Mouse (Mus musculus) kidney, postnatal 36 days (tissue): ENCODE measurements around the gene Zbtb5.
A peak's percentile ranks its signal among the peaks of the same experiment; 100 is the strongest.

Experiments
- DNase-seq, 2 experiments: peaks; one replicate each; pipeline ENCODE4 v3.0.0; 2021 to 2022; ENCODE audit warnings: mixed read lengths in 2 of 2

The Zbtb5 gene

DNA sequence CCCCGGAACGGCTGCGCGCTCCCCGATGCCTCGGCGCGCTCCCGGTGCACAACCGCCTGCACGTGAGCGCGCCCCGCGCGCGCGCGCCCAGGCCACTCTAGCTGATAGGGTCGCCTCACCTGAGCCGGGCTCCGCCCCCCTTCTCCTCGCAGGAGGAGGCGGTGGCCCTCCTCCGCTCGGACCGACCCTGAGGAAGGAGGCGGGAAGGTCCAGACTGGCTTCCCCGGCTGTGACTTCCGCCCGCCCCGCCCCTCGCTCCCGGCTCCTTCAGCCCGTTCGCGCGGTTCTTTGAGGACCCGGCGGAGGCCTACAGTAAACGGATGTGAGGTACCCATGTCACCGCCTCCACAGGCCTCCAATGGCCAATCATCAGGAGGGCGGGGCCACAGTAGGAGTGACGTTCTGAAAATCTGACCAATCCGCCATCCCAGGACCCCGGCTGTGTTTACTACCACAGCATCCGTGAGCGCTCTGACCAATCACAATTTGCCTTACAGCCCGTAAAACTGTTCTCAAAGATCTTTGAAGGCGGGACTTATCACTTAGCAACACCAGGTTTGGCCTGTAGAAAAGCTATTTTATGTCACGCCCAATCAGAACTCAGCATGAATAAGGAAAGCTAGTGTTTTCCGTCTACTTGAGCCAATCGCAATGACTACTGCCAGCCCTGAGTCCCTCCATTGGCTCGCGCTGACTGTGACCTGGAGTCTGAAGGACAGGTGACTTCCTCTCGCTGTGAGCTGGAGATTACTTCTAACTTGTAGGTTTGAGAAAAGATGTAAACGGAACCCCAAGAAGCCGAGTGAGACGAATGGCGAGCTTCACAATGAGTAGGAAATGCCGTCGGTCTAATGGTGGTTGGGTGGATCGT lies at the start of gene Zbtb5:
TSS of gene Zbtb5 (minus strand) at position 308 of the 871 bp plus-strand sequence.
- DNase-seq, result peak; percentile 99 to 100

GRCm38 (mm10) chr4:45055451-45055850 lies 43.2 kb upstream of the Zbtb5 start:
- DNase-seq, result no peak

- peak in 1 of 2 experiments; percentile 33 for DNase-seq
Measured at GRCm38 (mm10) chr4:45054862-45055261, 42.6 kb upstream of the Zbtb5 start.

DNA sequence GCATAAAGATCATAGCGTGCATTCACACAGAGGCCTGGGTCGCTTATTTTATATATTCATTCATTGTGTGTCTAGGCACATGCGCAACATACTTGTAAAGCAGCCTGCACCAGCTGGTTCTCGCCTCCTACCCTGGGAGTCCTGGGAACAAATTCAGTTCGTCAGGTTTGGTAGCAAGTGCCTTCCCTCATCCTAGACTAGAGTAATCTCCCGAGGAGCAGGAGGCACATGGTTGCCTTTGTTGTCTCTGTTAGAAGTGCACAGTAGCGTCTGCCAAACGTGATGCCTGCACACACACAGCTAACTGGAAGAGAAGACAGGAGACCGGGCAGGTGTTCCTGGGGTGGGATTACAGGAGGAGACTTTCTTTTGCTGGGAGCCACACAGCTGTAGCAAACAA lies 35.7 kb upstream of the Zbtb5 start:
- DNase-seq, result no peak

DNA sequence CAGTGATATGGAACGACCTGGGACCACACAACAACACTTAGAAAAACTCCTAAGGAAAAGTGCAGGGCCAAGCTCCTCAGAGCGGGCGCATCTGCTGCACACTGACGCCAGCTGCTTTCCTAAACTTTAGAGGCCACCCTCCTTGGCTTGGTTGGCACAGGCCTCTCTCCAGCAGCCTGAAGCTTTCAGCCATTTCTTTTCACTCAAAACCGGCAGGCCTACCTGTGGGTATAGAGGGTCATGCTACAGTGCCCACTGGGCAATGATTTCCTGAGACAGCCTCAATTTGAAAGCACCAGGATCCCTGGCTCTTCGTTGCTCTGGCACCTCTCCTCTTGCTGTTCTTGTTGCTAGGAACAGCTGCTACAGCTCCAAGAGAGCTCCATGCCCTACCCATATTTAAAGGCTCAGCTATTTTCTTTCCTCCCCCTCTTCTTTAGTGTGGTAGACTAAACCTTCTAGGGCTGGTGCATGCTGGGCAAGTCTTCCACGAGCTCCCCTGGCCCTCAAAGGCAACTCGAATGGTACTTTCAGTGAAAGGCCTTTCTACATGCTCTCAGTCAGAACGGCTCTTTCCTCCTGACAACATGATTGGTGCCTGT lies 35.2 kb upstream of the Zbtb5 start:
- no peak for DNase-seq

DNA sequence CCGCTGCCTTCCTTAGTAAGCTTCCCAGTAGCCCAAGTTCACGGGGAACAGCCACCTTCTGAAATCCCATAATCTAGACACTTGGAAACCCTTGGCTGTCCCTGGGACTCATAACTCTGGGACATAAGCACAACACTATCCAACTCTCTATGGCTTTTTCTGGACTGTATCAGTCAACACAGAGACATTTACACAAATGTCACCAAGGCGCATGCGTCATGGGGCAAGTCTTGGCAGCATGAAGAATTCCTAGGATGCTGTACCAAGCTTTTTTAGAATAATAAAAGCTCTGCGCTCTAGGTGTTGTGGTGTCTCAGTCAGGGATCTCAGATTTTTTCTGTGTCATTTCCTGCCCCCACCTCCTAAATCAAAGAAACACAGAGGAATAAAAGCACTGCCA lies 34.5 kb upstream of the Zbtb5 start:
- DNase-seq, result no peak

GRCm38 (mm10) chr4:45040795-45041194 lies 28.6 kb upstream of the Zbtb5 start:
- DNase-seq, result peak; percentile 66 to 78

- DNase-seq, result peak; percentile 36 to 38
Measured at GRCm38 (mm10) chr4:45039546-45039945, 27.3 kb upstream of the Zbtb5 start.

GRCm38 (mm10) chr4:45038879-45039278 lies 26.7 kb upstream of the Zbtb5 start:
- DNase-seq, result peak; percentile 44 to 58

DNA sequence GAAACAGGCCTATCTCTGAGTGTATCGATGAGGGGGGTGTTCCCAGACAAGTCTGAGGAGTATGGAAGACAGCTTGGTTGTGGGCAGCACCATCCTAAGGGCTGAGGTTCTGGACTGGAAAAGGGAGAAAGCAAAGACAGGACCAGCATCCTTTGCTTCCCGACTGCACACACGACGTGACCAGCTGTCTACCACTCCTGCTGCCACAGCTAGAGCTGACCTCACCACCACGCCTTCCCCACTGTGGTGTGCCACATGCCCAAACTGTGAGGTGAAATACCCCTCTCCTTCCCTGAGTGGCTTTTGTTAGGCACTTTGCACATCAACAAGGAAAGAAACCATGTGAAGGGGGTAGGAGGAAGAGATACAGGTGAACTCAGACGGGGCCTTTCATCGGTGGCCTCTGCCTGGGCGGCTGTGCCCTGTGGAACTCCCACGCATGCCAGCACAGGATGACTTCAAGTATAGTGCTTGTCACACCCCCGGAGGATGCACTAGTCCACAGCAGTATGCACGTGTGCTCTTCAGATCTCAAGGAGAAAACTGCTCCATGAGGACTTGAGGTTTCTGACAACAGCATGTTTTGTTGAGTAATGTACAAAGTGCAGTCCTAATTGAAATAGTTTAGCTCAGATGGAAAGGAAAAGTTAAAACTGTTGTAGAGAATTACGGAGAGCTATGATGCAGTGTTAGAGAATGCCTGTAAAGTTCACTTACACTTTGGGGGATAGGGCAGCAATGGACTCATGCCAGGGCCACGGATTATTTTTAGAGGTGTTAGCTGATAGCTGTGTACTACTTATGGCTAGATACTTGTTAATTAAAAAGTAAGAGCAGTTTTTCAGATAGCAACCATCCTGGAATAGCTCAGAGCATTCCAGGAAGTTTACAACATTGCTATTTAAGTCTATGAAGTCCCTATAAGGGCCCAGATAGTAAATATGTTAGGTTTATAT lies 25.5 kb upstream of the Zbtb5 start:
- peak; percentile 25 to 32 for DNase-seq

GRCm38 (mm10) chr4:45036571-45036970 lies 24.4 kb upstream of the Zbtb5 start:
- DNase-seq, result no peak

DNA sequence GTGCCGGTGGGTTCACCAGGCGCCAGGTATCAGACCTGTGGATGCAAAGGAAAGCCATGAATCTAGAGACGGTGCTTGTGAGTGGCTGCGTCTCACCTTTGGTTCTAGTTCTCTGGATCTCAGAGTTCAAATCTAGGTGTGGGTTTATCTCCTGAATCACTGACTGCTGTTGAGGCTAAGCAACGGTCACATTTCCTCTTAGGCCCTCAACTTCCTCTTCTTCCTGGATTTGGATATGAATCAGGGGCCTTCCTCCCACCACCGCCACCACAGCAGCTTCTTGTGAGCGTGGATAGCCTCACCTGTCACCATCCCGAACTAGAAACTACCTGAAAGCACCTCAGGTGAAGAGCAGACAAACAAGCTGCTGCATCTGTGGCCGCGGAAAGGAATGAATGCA lies 23.8 kb upstream of the Zbtb5 start:
- DNase-seq, result no peak

GRCm38 (mm10) chr4:45034693-45035628 lies 22.7 kb upstream of the Zbtb5 start:
- DNase-seq, result peak; percentile 83 to 91

- no peak for DNase-seq
Measured at GRCm38 (mm10) chr4:45032586-45032985, 20.4 kb upstream of the Zbtb5 start.

DNA sequence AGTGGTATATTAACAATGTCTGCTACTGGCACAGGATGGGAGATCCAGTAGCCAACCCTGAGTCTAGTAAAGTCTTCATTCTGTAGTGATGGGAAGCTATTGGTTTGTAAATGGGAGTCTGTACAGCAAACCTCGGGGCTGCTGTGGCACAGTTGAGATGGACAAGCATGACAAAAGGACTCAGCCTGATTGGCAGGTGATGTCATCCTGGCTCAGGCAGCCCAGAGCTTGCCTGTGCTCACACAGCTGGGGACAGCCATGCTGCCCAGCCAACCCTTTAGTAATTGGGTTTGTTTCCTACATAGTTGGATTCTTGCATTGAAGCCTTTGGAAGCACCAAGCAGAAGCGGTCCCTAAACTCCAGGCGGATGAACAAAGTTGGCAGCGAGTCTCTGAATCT lies 14.2 kb upstream of the Zbtb5 start:
- DNase-seq, result no peak

GRCm38 (mm10) chr4:45019009-45019408 lies 6.8 kb upstream of the Zbtb5 start:
- DNase-seq, result no peak

- peak; percentile 98 to 99 for DNase-seq
Measured at GRCm38 (mm10) chr4:45018452-45018980, 6.3 kb upstream of the Zbtb5 start, which contains the start of gene Polr1e. Gene Polr1e (plus strand): TSS chr4:45018583.

- peak; percentile 61 to 77 for DNase-seq
Measured at GRCm38 (mm10) chr4:45015615-45016014, 3.4 kb upstream of the Zbtb5 start.

DNA sequence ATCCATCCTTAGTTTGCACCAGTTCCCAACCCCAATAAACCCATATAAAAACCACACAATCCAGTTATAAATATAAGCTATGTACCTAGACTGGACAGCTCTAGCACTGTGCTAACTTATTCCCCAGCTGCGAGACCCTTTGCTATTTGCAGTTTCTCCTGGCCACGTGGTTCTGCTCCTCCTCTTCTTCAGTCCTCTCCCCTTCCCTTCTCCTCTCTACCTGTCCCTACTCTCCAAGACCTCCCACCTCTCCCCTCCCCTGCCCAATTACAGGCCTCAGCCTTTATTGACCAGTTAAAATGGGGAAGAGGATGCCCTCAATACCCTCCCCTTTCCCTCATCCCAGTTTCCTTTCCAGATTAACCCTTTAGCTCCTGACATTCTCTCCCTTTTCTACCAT lies 1.3 kb upstream of the Zbtb5 start:
- DNase-seq, result no peak

DNA sequence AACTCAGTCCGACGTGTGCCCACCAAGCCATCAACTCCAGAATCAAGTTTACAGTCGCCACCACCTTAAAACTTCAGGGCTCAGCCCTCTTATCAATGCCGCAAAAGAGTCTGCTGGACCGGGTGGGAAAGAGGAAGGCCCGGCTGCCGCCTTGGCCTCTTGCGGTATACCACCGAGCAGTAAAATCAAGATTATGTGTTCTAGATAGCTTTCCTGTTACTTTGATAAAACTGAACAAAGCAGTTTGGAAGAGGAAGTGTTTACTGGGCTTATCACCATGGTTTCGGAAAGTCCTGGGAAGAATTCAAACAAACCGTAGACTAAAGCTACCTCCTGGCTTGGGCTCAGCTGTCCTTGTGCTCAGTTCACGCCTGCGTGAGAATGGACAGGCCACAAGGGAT lies 819 bp upstream of the Zbtb5 start:
- DNase-seq, result peak in 1 of 2 experiments; percentile 25

- DNase-seq, result peak; percentile 69 to 79
Measured at GRCm38 (mm10) chr4:45011581-45012104, 569 bp downstream of the Zbtb5 start.
